Mouse (Mus musculus) ES-E14 (cell line): ENCODE measurements around the gene Dbn1. TPM values are rescaled to one million over a fixed set of nuclear protein-coding genes. Genes with fewer than 3 reads are reported as not detected.

Experiments
- DNase-seq: peaks from one replicate; pipeline ENCODE4 v3.0.0-alpha.2; 2013; ENCODE audit warnings: low read depth, low spot score
- H3K27ac ChIP-seq: 2 replicates; pipeline ENCODE4 v1.5.1; 2012; ENCODE audit warnings: low read depth, mild to moderate bottlenecking, low read length, moderate library complexity, mixed read lengths; ENCODE audit not compliant: poor library complexity, insufficient read depth, severe bottlenecking
- H3K36me3 ChIP-seq: 2 replicates; pipeline ENCODE4 v1.6.1; 2012; ENCODE audit warnings: mild to moderate bottlenecking, low read length, moderate library complexity, mixed read lengths; ENCODE audit not compliant: control insufficient read depth, poor library complexity, insufficient read depth, severe bottlenecking
- H3K4me1 ChIP-seq, 2 experiments: fragments of 150-350 bp in 1 of 2; sonication (generic) in 1 of 2; 2 replicates each; pipeline ENCODE4 v1.6.1; 2012; ENCODE audit warnings: low read length in 2 of 2, mild to moderate bottlenecking in 1 of 2, mixed read lengths in 1 of 2; ENCODE audit not compliant: control insufficient read depth in 2 of 2, insufficient read depth in 2 of 2, poor library complexity in 1 of 2
- H3K4me3 ChIP-seq, 2 experiments: fragments of 150-350 bp in 1 of 2; sonication (generic) in 1 of 2; 2 replicates each; pipeline ENCODE4 v1.5.1; 2012; ENCODE audit warnings: low read length in 2 of 2, low read depth in 1 of 2, mild to moderate bottlenecking in 1 of 2, mixed read lengths in 1 of 2; ENCODE audit not compliant: insufficient read depth in 1 of 2, poor library complexity in 1 of 2, severe bottlenecking in 1 of 2
- H3K9ac ChIP-seq: 2 replicates; pipeline ENCODE4 v1.6.1; 2012; ENCODE audit warnings: low read depth, mild to moderate bottlenecking, low read length, mixed read lengths; ENCODE audit not compliant: poor library complexity, insufficient read depth, severe bottlenecking
- H3K9me3 ChIP-seq: fragments of 150-350 bp; sonication (generic); 2 replicates; pipeline ENCODE4 v1.6.1; 2012; ENCODE audit warnings: low read depth, mild to moderate bottlenecking, low read length; ENCODE audit not compliant: control insufficient read depth, insufficient read depth
- CHD2 ChIP-seq: IDR thresholded peaks from 2 replicates; pipeline ENCODE4 v1.6.1; 2014; ENCODE audit warnings: mild to moderate bottlenecking, low read depth, low read length, inconsistent platforms
- HCFC1 ChIP-seq: IDR thresholded peaks from 2 replicates; pipeline ENCODE4 v1.6.1; 2012; ENCODE audit warnings: low read length, inconsistent platforms, borderline replicate concordance; ENCODE audit not compliant: insufficient read depth
- MAFK ChIP-seq: IDR thresholded peaks from 2 replicates; pipeline ENCODE4 v1.6.1; 2014; ENCODE audit warnings: mild to moderate bottlenecking, low read depth, low read length, inconsistent platforms; ENCODE audit not compliant: insufficient read depth
- ZC3H11A ChIP-seq: IDR thresholded peaks from 2 replicates; pipeline ENCODE4 v1.6.1; 2012; ENCODE audit warnings: low read depth, mild to moderate bottlenecking, inconsistent platforms, low read length, borderline replicate concordance
- ZNF384 ChIP-seq: IDR thresholded peaks from 2 replicates; pipeline ENCODE4 v1.6.1; 2012; ENCODE audit warnings: low read depth, low read length, inconsistent platforms
- in situ Hi-C, 2 experiments: fragments of 600-800 bp; cut with MboI; formaldehyde crosslinking; loops; one replicate each; pipeline ENCODE4 v1.15.1; 2025; ENCODE audit warnings: low sequenced_read_pairs in 2 of 2, inconsistent platforms in 1 of 2; ENCODE audit not compliant: unreplicated experiment in 2 of 2
- total RNA-seq: library from RNA; depleted of rRNA; stranded (reverse); fragments of 300-350 nt; gene quantifications from 2 replicates; pipeline ENCODE4 v1.2.3, GENCODE M21; 2012

Dbn1 gene
- total RNA-seq, 1 experiment = 77.0 TPM

GRCm38 (mm10) chr13:55446483-55447105, 41.3 kb downstream of the Dbn1 start:
- TF ChIP-seq CHD2 (no peak), MAFK (no peak), ZNF384 (no peak), ZC3H11A (no peak), HCFC1 (no peak)
- H3K4me1 ChIP-seq = peaks cover 10 to 43% of the 10 kb centered on the region in 2 experiments
- H3K4me3 ChIP-seq = peak overlapping the region; percentile 90; a peak in 3 of 4 replicates
- H3K9ac ChIP-seq = 0 out of 2 replicates have a peak overlapping the region, but pooled peaks have one; percentile 6
- no peaks in the 10 kb centered on the region for H3K9me3 ChIP-seq
- in situ Hi-C loops = no loop called here
- peaks cover 24% of the 10 kb centered on the region for H3K36me3 ChIP-seq
- no peak overlapping the region for H3K27ac ChIP-seq
- no peak for DNase-seq

- no peak for DNase-seq
- Histone ChIP-seq H3K36me3 (peaks cover 13% of the 10 kb centered on the region), H3K4me3 (peak overlapping the region; percentile 90), H3K4me1 (peaks cover 10 to 38% of the 10 kb centered on the region in 2 experiments), H3K27ac (peak overlapping the region; percentile 84; the same call in 1 of the 2 replicates), H3K9ac (peak overlapping the region; percentile 92), H3K9me3 (no peaks in the 10 kb centered on the region)
- in situ Hi-C loops = no loop called here
- TF ChIP-seq HCFC1 (0 out of 2 replicates have a peak, but pooled peaks have one; percentile 4), ZC3H11A (no peak)
Measured at GRCm38 (mm10) chr13:55445361-55446091, 42.4 kb downstream of the Dbn1 start.

GRCm38 (mm10) chr13:55444937-55445315, 43.0 kb downstream of the Dbn1 start, which contains the start of gene Grk6:
TSS of gene Grk6 (plus strand) at chr13:55445072.
- peak within 1 kb of the TSS; percentile 92 for H3K9ac ChIP-seq
- H3K9me3 ChIP-seq = no peaks in the 10 kb centered on the region
- peak within 1 kb of the TSS; percentile 99 for H3K27ac ChIP-seq
- DNase-seq = peak; percentile 100
- peaks cover 10% of the 10 kb centered on the region; the same call in 1 of the 2 replicates for H3K36me3 ChIP-seq
- H3K4me1 ChIP-seq = peaks cover 10 to 36% of the 10 kb centered on the region in 2 experiments
- in situ Hi-C loops = no loop called here
- TF ChIP-seq ZC3H11A = no peak
- peak; percentile 86 for TF ChIP-seq CHD2
- peak within 1 kb of the TSS; percentile 90 for H3K4me3 ChIP-seq

- H3K36me3 ChIP-seq = peaks cover 5% of the 10 kb centered on the region; the same call in 1 of the 2 replicates
Measured at GRCm38 (mm10) chr13:55444286-55444936, 43.5 kb downstream of the Dbn1 start.

More at GRCm38 (mm10) chr13:55444286-55444936, 43.5 kb downstream of the Dbn1 start:
- TF ChIP-seq ZC3H11A = peak; percentile 9; the same call in 1 of the 2 replicates
- TF ChIP-seq CHD2 = no peak
- TF ChIP-seq HCFC1 = 0 out of 2 replicates have a peak, but pooled peaks have one; percentile 8
- TF ChIP-seq ZNF384 = no peak
- peak; percentile 68 for DNase-seq
- Histone ChIP-seq H3K9ac (peak overlapping the region; percentile 82), H3K9me3 (no peaks in the 10 kb centered on the region), H3K4me3 (peak overlapping the region; percentile 78 to 90), H3K27ac (peak overlapping the region; percentile 99), H3K4me1 (peaks cover 7 to 33% of the 10 kb centered on the region in 2 experiments)
- in situ Hi-C loops = no loop called here
